Mouse (Mus musculus) ES-E14 (cell line): ENCODE measurements around the gene C1rl. TPM values are rescaled to one million over a fixed set of nuclear protein-coding genes. Genes with fewer than 3 reads are reported as not detected.

Experiments used
- DNase-seq: peaks from one replicate; pipeline ENCODE4 v3.0.0-alpha.2; 2013; ENCODE audit warnings: low read depth, low spot score
- H3K27ac ChIP-seq: 2 replicates; pipeline ENCODE4 v1.5.1; 2012; ENCODE audit warnings: low read depth, mild to moderate bottlenecking, low read length, moderate library complexity, mixed read lengths; ENCODE audit not compliant: poor library complexity, insufficient read depth, severe bottlenecking
- H3K36me3 ChIP-seq: 2 replicates; pipeline ENCODE4 v1.6.1; 2012; ENCODE audit warnings: mild to moderate bottlenecking, low read length, moderate library complexity, mixed read lengths; ENCODE audit not compliant: control insufficient read depth, poor library complexity, insufficient read depth, severe bottlenecking
- H3K4me1 ChIP-seq, 2 experiments: fragments of 150-350 bp in 1 of 2; sonication (generic) in 1 of 2; 2 replicates each; pipeline ENCODE4 v1.6.1; 2012; ENCODE audit warnings: low read length in 2 of 2, mild to moderate bottlenecking in 1 of 2, mixed read lengths in 1 of 2; ENCODE audit not compliant: control insufficient read depth in 2 of 2, insufficient read depth in 2 of 2, poor library complexity in 1 of 2
- H3K4me3 ChIP-seq, 2 experiments: fragments of 150-350 bp in 1 of 2; sonication (generic) in 1 of 2; 2 replicates each; pipeline ENCODE4 v1.5.1; 2012; ENCODE audit warnings: low read length in 2 of 2, low read depth in 1 of 2, mild to moderate bottlenecking in 1 of 2, mixed read lengths in 1 of 2; ENCODE audit not compliant: insufficient read depth in 1 of 2, poor library complexity in 1 of 2, severe bottlenecking in 1 of 2
- H3K9ac ChIP-seq: 2 replicates; pipeline ENCODE4 v1.6.1; 2012; ENCODE audit warnings: low read depth, mild to moderate bottlenecking, low read length, mixed read lengths; ENCODE audit not compliant: poor library complexity, insufficient read depth, severe bottlenecking
- H3K9me3 ChIP-seq: fragments of 150-350 bp; sonication (generic); 2 replicates; pipeline ENCODE4 v1.6.1; 2012; ENCODE audit warnings: low read depth, mild to moderate bottlenecking, low read length; ENCODE audit not compliant: control insufficient read depth, insufficient read depth
- CHD2 ChIP-seq: IDR thresholded peaks from 2 replicates; pipeline ENCODE4 v1.6.1; 2014; ENCODE audit warnings: mild to moderate bottlenecking, low read depth, low read length, inconsistent platforms
- HCFC1 ChIP-seq: IDR thresholded peaks from 2 replicates; pipeline ENCODE4 v1.6.1; 2012; ENCODE audit warnings: low read length, inconsistent platforms, borderline replicate concordance; ENCODE audit not compliant: insufficient read depth
- MAFK ChIP-seq: IDR thresholded peaks from 2 replicates; pipeline ENCODE4 v1.6.1; 2014; ENCODE audit warnings: mild to moderate bottlenecking, low read depth, low read length, inconsistent platforms; ENCODE audit not compliant: insufficient read depth
- ZC3H11A ChIP-seq: IDR thresholded peaks from 2 replicates; pipeline ENCODE4 v1.6.1; 2012; ENCODE audit warnings: low read depth, mild to moderate bottlenecking, inconsistent platforms, low read length, borderline replicate concordance
- ZNF384 ChIP-seq: IDR thresholded peaks from 2 replicates; pipeline ENCODE4 v1.6.1; 2012; ENCODE audit warnings: low read depth, low read length, inconsistent platforms
- in situ Hi-C, 2 experiments: fragments of 600-800 bp; cut with MboI; formaldehyde crosslinking; loops; one replicate each; pipeline ENCODE4 v1.15.1; 2025; ENCODE audit warnings: low sequenced_read_pairs in 2 of 2, inconsistent platforms in 1 of 2; ENCODE audit not compliant: unreplicated experiment in 2 of 2
- total RNA-seq: library from RNA; depleted of rRNA; stranded (reverse); fragments of 300-350 nt; gene quantifications from 2 replicates; pipeline ENCODE4 v1.2.3, GENCODE M21; 2012

C1rl gene
- total RNA-seq, 1 experiment = 1.0 TPM

DNA sequence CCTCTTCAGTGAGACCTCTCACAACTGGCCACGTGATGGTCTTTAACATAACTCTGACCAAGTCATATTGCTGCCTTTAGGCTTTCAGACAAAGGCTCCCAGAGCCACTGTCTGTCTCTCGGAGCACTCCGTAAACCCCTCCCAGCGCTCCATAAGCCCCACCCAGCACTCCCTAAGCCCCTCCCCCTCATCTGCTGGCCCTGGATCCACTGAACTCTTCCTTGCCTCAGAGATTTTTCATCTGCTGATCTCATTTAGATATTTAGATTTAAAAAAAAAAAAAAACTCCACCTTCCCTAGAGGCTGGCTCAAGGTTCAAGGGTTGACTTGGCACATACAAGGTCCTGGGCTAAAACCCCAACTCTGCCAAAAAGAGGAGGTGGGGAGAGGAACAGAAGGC is 39.2 kb upstream of the C1rl start:
- Histone ChIP-seq H3K4me3 (no peak overlapping the region), H3K4me1 (peaks cover 4 to 14% of the 10 kb centered on the region in 2 experiments), H3K9ac (no peak overlapping the region), H3K9me3 (no peaks in the 10 kb centered on the region), H3K36me3 (no peaks in the 10 kb centered on the region), H3K27ac (no peak overlapping the region)
- TF ChIP-seq HCFC1 = no peak
- DNase-seq = no peak
- in situ Hi-C loops = no loop called here

DNA sequence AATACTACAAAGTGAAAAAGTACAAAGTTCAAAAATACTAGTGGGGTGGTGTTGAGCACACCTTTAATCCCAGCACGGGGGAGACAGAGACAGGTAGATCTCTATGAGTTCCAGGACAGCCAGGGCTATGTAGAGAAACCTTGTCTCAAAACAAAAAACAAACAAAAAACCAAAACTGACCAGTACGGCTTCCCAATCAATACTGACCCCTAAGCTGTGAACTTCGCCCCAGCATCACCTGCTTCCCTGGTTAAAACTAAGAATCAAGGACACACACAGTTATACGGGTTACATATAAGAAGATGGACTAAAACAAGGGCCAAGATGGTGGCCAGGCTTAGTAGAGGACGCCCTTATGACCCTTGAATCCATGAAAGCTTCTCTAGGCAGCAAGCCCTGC is 36.7 kb upstream of the C1rl start:
- no peak overlapping the region for H3K27ac ChIP-seq
- peaks cover 2% of the 10 kb centered on the region; the same call in 1 of the 2 replicates for H3K36me3 ChIP-seq
- H3K4me3 ChIP-seq = no peak overlapping the region
- DNase-seq = no peak
- no peak for TF ChIP-seq MAFK
- TF ChIP-seq HCFC1 = no peak
- no peak for TF ChIP-seq CHD2
- no peak for TF ChIP-seq ZC3H11A
- no peak for TF ChIP-seq ZNF384
- H3K9ac ChIP-seq = no peak overlapping the region
- H3K4me1 ChIP-seq = peaks cover 0 to 9% of the 10 kb centered on the region in 2 experiments; a peak in 2 of 4 replicates
- no peaks in the 10 kb centered on the region for H3K9me3 ChIP-seq
- in situ Hi-C loops = no loop called here

DNA sequence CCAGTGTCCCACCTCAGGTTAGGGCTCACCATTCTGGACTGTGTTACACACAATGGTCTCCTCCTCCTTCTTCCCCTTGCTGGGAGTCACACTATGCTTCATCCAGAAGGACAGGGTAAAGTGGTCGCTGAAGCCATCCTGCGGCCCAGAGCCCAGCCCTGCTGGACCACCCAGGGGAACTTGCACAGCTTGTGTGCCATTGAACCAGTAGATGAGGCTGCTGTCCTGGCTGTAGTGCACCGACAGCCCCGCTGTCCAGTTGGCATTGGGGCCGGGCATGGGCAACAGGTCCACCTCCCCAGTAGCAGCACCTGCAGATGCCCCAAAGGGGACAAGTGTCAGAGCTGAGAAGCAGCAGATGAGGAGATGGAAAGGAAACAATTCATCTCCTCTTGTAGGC is 35.1 kb upstream of the C1rl start:
- H3K9ac ChIP-seq = no peak overlapping the region
- H3K4me3 ChIP-seq = no peak overlapping the region
- peaks cover 0 to 7% of the 10 kb centered on the region in 2 experiments; a peak in 1 of 4 replicates for H3K4me1 ChIP-seq
- no peak for DNase-seq
- in situ Hi-C loops = no loop called here
- peaks cover 2% of the 10 kb centered on the region; the same call in 1 of the 2 replicates for H3K36me3 ChIP-seq
- TF ChIP-seq ZNF384 (no peak), MAFK (no peak), CHD2 (no peak), HCFC1 (no peak), ZC3H11A (no peak)
- no peaks in the 10 kb centered on the region for H3K9me3 ChIP-seq
- H3K27ac ChIP-seq = no peak overlapping the region

DNA sequence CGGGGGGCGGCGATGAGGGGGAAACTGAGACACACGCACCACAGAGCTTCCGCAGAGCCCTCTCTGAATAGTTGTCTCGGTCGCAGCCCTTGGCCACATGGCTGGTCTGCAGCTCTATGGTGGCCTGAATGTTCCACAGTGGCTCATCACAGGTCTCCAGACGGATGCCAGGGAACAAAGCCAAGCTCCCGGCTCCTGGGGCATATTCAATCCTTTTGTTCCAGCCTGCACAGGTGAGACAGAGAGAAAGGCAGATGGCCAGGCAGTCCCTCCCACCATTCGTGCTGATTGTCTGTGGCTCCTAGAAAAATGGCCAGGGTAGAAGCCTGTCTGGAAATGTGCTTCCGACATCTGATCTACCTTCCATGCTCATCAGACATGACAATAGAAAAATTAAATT is 34.4 kb upstream of the C1rl start:
- in situ Hi-C loops = no loop called here
- Histone ChIP-seq H3K4me1 (peaks cover 0 to 6% of the 10 kb centered on the region in 2 experiments; a peak in 1 of 4 replicates), H3K9me3 (no peaks in the 10 kb centered on the region), H3K9ac (no peak overlapping the region), H3K27ac (no peak overlapping the region), H3K4me3 (no peak overlapping the region), H3K36me3 (peaks cover 2% of the 10 kb centered on the region; the same call in 1 of the 2 replicates)
- TF ChIP-seq MAFK (no peak), ZNF384 (no peak), CHD2 (no peak), ZC3H11A (no peak), HCFC1 (no peak)
- DNase-seq = no peak

- DNase-seq = no peak
- no peaks in the 10 kb centered on the region for H3K9me3 ChIP-seq
- H3K4me3 ChIP-seq = no peak overlapping the region
- H3K4me1 ChIP-seq = peaks cover 0 to 5% of the 10 kb centered on the region in 2 experiments; a peak in 1 of 4 replicates
- TF ChIP-seq HCFC1 (no peak), ZC3H11A (no peak), MAFK (no peak)
- peaks cover 2% of the 10 kb centered on the region; the same call in 1 of the 2 replicates for H3K36me3 ChIP-seq
- in situ Hi-C loops = no loop called here
- H3K27ac ChIP-seq = no peak overlapping the region
- H3K9ac ChIP-seq = no peak overlapping the region
Measured at GRCm38 (mm10) chr6:124459388-124459787, 33.5 kb upstream of the C1rl start.
